Mouse (Mus musculus): ENCODE data around the gene H2-M10.4. TPM values are rescaled to one million over a fixed set of nuclear protein-coding genes. Genes with fewer than 3 reads are reported as not detected.
"Not testable (repeated sequence)": the region's sequence is repeated elsewhere in the genome, so short reads cannot be mapped to it uniquely, and the experiment has no call there.

H2-M10.4 gene
- total RNA-seq (2021): not detected in 2 replicates
- long read RNA-seq: 0 reads

- DNase-seq: no peak
Observed at GRCm38 (mm10) chr17:36462234-36462633, at the start of gene H2-M10.4. TSS of gene H2-M10.4 (minus strand) at chr17:36462334.

- DNase-seq: no peak
Observed at GRCm38 (mm10) chr17:36503910-36504309, 41.8 kb upstream of the H2-M10.4 start.

- DNase-seq: no peak
Observed at GRCm38 (mm10) chr17:36500435-36500834, 38.3 kb upstream of the H2-M10.4 start.

- not testable (repeated sequence) for DNase-seq
Observed at GRCm38 (mm10) chr17:36488181-36488580, 26.0 kb upstream of the H2-M10.4 start.

DNA sequence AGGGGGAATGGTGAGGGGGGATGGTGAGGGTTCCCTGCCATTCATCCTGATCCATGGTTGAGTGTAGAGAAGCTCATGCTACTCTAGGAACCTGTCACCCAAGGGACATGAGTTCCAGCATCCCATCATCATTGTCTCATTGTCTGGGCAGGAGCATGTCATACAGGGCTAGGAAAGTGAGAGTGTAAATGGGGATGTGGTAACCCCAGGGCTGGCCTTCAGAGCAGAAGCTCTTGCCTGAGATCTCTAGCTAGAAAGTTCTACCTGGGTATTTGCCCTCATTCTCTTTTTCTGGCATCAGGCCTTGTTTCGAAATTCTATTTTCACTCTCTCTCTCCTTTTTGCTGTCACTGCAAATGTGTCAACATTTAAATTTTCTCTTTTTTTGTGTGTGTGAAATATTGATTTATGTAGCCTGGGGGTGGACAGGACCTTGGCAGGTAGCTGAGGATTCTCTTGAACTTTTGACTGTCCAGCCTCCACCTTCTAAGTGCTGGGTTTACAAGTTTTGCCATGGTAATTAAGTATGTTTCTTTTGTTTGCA is 24.6 kb upstream of the H2-M10.4 start:
- DNase-seq: no peak

DNA sequence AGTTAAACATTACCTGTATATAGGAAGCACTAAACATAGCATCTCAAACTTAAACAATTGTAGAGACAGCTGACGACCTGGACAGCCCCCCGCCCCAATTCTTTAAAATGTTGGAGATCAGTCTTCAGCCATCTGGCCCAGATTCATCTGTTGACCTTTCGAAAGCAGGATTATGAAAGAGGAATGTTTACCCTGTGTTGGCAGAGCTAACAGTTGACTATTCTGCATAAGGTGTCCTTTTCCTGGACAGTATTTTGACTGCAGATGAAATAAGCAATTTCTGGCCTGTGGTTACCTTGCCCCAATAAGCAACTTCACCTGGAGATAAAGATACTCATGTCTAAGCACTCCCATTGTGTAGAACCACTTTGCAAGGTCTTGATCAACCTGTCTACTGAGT is 21.7 kb upstream of the H2-M10.4 start:
- no peak for DNase-seq

GRCm38 (mm10) chr17:36456260-36456659 is 5.9 kb downstream of the H2-M10.4 start:
- DNase-seq: no peak

DNA sequence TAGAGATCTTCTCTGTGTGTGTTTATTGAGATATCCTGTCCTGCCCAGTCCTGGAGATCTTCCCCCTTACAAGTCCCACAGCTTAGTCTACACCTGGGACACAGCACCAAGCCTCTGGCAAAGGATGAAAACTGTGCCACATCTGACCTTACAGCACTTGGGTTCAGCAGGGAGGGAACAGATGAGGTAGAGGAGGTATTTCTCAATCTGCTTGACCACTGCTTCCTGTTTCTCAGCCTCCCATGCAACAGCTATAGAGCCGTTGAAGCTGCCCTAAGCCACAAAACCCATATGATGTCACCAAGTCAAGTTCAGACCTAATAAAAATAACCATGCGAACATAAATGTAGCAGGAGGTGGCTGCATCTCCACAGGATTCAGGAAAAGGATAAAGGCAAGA is 30.7 kb downstream of the H2-M10.4 start:
- no peak for DNase-seq

GRCm38 (mm10) chr17:36418091-36418754 is 43.9 kb downstream of the H2-M10.4 start:
- no peak for DNase-seq

DNA sequence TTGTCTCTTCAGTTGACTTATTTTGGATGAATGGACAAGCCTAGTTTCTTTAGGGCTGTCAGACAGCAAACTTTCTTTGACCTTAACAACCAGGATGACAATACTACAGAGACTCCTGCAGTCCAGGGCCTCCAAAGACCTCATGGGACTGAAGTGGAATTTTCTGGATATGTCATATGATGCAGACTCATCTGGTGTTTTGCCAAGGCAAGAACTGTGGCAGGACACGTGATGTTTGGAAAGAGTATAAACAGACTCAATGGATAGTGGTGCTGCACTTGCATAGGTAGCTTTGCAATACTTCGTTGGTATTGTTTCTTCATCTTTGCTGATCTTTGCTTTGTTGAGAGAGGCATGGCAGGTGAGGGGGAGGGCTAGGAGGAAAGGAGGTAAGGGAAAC is 44.7 kb downstream of the H2-M10.4 start:
- no peak for DNase-seq

DNA sequence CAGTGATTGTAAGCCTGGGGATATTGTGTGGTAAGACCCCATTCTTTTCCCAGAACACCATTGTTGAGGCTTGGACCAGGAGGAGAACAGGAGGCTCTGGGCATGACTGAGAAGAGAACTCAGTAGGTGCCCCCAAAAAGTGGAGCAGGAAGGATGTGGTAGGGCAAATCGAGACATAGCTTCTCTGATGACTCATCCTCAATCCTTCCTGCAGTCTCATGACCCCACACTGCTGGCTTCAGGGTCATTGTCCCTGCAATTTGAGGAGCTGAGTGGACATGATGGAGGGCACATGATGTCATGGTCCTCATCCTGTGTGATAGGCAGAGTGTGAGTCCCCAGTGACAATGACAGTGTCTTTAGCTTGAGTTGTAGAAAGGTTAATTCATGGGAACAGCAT is 46.7 kb downstream of the H2-M10.4 start:
- DNase-seq: no peak

DNA sequence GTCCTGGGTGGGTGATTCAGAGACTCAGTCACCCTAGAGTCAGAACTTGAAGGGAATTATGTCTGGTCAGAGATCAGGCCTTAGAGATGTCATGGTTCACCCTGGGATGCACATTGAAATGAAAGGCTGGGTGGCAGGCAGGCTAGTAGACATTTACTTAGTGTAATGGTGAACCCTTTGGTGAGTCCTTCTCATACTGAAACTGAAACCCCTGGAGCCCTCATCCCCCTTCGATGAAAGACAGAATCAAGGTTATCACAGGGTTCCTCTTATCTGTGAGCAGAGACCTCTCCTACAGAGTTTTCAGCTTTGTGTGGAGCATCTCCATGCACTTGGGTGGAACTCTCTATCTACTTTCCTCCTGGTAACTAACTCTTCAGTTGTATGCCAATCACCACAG is 47.8 kb downstream of the H2-M10.4 start:
- no peak for DNase-seq

Other genes with a start within 250 kb of the H2-M10.4 start
- gene Rpp21, start 204.3 kb downstream of the H2-M10.4 start, total RNA-seq (2021): 47.2 TPM in 2 replicates
- gene Trim39, start 190.1 kb downstream of the H2-M10.4 start, total RNA-seq (2021): 22.5 and 23.0 TPM in 2 replicates
- gene H2-M10.2, start 175.8 kb downstream of the H2-M10.4 start, total RNA-seq (2021): not detected in 2 replicates
- gene H2-M10.1, start 136.2 kb downstream of the H2-M10.4 start, total RNA-seq (2021): not detected in 2 replicates
- not detected in 2 replicates for gene H2-M10.3, start 93.9 kb downstream of the H2-M10.4 start, total RNA-seq (2021)
- gene H2-M11, start 84.7 kb upstream of the H2-M10.4 start, total RNA-seq (2021): not detected in 2 replicates
- 0.30 TPM in 1 of 2 replicates, not detected in the other for gene H2-M9, start 180.3 kb upstream of the H2-M10.4 start, total RNA-seq (2021)
- gene H2-M1, start 209.9 kb upstream of the H2-M10.4 start, total RNA-seq (2021): not detected in 2 replicates